Mouse (Mus musculus) spleen, adult 2 months (tissue): ENCODE results near the gene Hoxa4. TPM values are rescaled to one million over a fixed set of nuclear protein-coding genes. Genes with fewer than 3 reads are reported as not detected.

Source experiments
- DNase-seq, 2 experiments: peaks; one replicate each; pipeline versions ENCODE4 v3.0.0 to v3.0.0-alpha.2; 2012 to 2021; ENCODE audit warnings: low spot score in 2 of 2, low read depth in 1 of 2
- H3K27ac ChIP-seq: fragments of 200-500 bp; 2 replicates; pipeline ENCODE4 v1.5.1; 2012; ENCODE audit warnings: low read length, inconsistent platforms; ENCODE audit not compliant: insufficient read depth
- H3K27me3 ChIP-seq: fragments of 200-500 bp; 2 replicates; pipeline ENCODE4 v1.6.1; 2012; ENCODE audit warnings: mild to moderate bottlenecking, moderate library complexity, low read length, inconsistent platforms; ENCODE audit not compliant: control insufficient read depth, insufficient read depth
- H3K36me3 ChIP-seq: fragments of 200-500 bp; 2 replicates; pipeline ENCODE4 v1.6.1; 2012; ENCODE audit warnings: mild to moderate bottlenecking, low read length, inconsistent platforms; ENCODE audit not compliant: control insufficient read depth, insufficient read depth
- H3K4me1 ChIP-seq: fragments of 200-500 bp; 2 replicates; pipeline ENCODE4 v1.6.1; 2011; ENCODE audit warnings: inconsistent platforms; ENCODE audit not compliant: control insufficient read depth, insufficient read depth, insufficient read length
- H3K4me3 ChIP-seq: fragments of 200-500 bp; 2 replicates; pipeline ENCODE4 v1.5.1; 2011; ENCODE audit warnings: mild to moderate bottlenecking, inconsistent platforms; ENCODE audit not compliant: insufficient read depth, insufficient read length; ENCODE audit errors: extremely low read depth
- CTCF ChIP-seq: fragments of 200-500 bp; IDR thresholded peaks from 2 replicates; pipeline ENCODE4 v1.5.1; 2011; ENCODE audit warnings: mild to moderate bottlenecking, inconsistent platforms; ENCODE audit not compliant: insufficient read depth, insufficient read length, insufficient replicate concordance; ENCODE audit errors: extremely low read depth
- POLR2A ChIP-seq: fragments of 200-500 bp; IDR thresholded peaks from 2 replicates; pipeline ENCODE4 v1.6.1; 2011; ENCODE audit warnings: low read depth, low read length, inconsistent platforms
- WGBS: fragments of 180-500 bp; shearing (Covaris S2); methylation state at CpG from one replicate; pipeline ENCODE4 v1.1.7; 2018; 5-methylcytosine and 5-hydroxymethylcytosine counted together
- polyA plus RNA-seq: library from polyadenylated mRNA; depleted of rRNA; stranded (reverse); fragments of >200 nt; gene quantifications from 2 replicates; pipeline ENCODE4 v1.2.3, GENCODE M21; 2012

Gene Hoxa4
- polyA plus RNA-seq, 1 experiment, result 0.68 TPM

DNA sequence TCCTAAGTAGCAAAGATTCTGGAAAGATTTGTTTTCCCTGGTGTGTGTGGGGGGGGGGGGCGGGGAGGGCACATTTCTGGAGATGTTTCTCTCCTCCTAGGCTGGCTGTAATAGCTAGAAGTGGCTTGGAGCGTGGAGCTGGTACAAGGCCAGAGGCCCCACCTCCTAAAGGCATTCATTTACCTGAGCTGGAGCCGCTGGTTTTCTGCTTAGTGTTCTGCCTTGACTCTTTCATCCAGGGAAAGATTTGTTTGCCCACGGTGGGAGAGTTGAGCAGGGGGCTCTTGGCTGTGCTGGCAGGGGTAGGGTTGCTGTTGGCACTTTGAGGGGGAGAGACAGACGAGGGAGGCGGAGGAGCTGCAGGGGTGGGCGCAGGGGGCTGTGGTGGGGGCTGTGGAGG, 19.6 kb downstream of the Hoxa4 start:
- H3K27ac ChIP-seq, result no peak overlapping the region
- H3K27me3 ChIP-seq, result peaks cover 2% of the 10 kb centered on the region; the same call in 1 of the 2 replicates

DNA sequence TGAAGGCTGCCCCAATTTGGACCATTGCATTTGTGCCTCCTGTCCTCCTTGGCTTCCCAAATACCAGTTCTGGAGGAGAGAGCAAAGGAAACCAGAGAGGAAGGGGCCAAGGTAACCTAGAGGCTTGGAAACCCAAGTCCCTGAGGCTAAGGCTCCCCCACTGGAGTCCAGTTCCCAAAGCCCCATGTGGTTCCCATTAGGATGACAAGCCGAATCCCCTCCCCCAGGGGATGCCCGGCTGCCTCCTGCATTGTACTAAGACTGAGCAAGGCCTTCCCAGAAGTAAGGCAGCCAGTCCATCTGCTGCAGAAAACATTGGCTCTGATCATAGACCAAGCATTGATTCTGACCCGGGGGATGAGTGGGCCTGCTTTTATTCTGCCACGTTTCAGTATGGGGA, 20.2 kb downstream of the Hoxa4 start:
- 90% methylated on average over 4 of the region's 4 CpGs for WGBS

More for the DNA sequence above, 19.6 kb downstream of the Hoxa4 start:
- H3K4me1 ChIP-seq, result no peaks in the 10 kb centered on the region
- TF ChIP-seq POLR2A, result no peak
- TF ChIP-seq CTCF, result no peak
- no peak overlapping the region for H3K4me3 ChIP-seq
- H3K36me3 ChIP-seq, result no peaks in the 10 kb centered on the region
- no peak for DNase-seq
- WGBS, result 89% methylated on average over 7 of the region's 7 CpGs

DNA sequence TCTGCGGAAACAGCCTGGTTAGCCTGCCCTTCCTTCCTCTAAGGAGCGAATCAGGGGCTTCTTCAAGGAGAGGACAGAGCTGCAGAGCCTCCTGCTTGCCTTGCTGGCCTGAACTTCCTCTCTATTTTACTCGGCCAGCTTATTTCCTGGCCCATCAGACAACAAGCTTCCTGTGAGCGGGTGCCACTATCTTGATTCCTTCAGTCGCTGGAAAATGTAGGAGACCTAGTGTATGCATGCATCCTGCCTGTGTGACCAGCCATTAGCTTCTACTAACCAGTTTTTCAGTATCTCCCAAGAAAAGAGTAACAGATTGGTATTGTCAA, 20.7 kb downstream of the Hoxa4 start:
- DNase-seq, result no peak
- Histone ChIP-seq H3K4me1 (no peaks in the 10 kb centered on the region), H3K27me3 (peaks cover 4% of the 10 kb centered on the region; the same call in 1 of the 2 replicates), H3K36me3 (no peaks in the 10 kb centered on the region), H3K4me3 (no peak overlapping the region), H3K27ac (no peak overlapping the region; the same call in 1 of the 2 replicates)
- TF ChIP-seq CTCF, result no peak
- TF ChIP-seq POLR2A, result no peak
- 65% methylated on average over 5 of the region's 5 CpGs for WGBS

More for the DNA sequence above, 20.2 kb downstream of the Hoxa4 start:
- DNase-seq, result no peak
- peaks cover 4% of the 10 kb centered on the region; the same call in 1 of the 2 replicates for H3K27me3 ChIP-seq
- no peak overlapping the region for H3K4me3 ChIP-seq
- no peaks in the 10 kb centered on the region for H3K4me1 ChIP-seq
- no peak overlapping the region for H3K27ac ChIP-seq
- TF ChIP-seq CTCF, result no peak
- TF ChIP-seq POLR2A, result no peak
- no peaks in the 10 kb centered on the region for H3K36me3 ChIP-seq

DNA sequence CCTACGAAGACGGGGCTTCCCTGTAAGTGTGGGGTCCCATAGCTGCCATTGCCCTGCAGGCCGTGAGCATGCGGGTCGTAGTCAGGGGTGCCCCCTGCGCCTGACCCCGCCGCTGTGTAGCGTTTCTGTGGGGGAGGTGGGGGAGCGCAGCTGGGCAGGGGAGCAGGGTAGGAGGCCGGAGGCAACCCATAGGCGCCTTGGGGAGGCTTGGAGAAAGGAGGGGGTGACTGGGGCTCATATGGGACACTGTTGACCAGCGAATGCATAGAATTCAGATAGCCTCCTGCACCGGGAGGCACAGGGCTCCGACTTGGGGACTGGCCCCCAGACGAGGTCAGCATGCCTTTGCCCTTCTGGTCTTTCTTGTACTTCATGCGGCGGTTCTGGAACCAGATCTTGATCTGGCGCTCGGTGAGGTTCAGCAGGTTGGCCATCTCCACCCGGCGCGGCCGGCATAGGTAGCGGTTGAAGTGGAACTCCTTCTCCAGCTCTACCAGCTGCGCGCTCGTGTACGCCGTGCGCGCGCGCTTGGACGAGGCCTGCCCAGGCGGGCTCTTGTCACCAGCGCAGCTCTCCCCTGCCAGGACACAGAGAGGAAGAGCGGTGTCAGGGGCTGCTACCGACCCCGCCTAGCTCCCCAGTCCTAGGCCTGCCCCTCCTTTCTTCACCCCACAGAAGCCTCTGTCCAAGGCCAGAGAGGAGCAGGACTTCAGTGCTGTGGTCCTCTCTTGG, 21.2 kb downstream of the Hoxa4 start:
- Histone ChIP-seq H3K4me3 (no peak overlapping the region), H3K36me3 (no peaks in the 10 kb centered on the region), H3K27ac (no peak overlapping the region; the same call in 1 of the 2 replicates), H3K27me3 (0 out of 2 replicates have a peak, but pooled peaks cover 4% of the 10 kb centered on the region), H3K4me1 (no peaks in the 10 kb centered on the region)
- TF ChIP-seq POLR2A, result no peak
- no peak for TF ChIP-seq CTCF
- 85% methylated on average over 40 of the region's 40 CpGs for WGBS
- DNase-seq, result no peak

DNA sequence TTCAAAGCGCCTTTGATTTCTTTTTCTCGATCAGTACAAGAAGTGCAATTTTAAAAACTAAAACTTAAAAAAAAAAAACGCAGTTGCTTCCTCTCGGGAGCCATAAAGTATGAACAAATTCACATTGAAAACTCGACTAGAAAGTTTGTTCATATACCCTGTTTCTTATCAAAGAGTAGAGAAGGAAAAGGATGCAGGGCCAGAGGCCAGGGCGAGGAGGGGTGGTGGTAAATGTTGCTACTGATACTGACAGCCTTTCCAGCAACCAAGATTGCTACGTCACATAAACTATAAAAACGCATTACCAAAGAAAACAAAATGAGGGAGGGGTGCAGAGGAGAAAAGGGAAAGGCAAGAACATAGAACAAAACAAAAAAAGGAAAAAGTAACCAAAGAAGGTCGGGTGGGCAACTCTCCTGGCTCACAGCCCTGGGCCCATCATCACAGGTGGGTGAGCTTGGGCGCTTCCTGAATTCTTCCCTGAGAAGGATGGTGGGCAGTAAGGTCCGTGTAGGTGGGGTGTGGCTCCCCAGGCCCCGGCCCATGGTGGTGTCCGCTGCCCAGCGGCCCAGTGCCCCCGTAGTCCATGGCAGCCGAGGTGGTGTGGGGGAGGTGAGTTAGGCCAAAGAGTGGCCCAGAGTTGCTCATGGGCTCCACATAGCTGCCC, 21.9 kb downstream of the Hoxa4 start:
- H3K27me3 ChIP-seq, result 0 out of 2 replicates have a peak, but pooled peaks cover 4% of the 10 kb centered on the region
- WGBS, result 88% methylated on average over 16 of the region's 16 CpGs
- no peak overlapping the region for H3K4me3 ChIP-seq
- H3K4me1 ChIP-seq, result no peaks in the 10 kb centered on the region
- TF ChIP-seq CTCF (no peak), POLR2A (no peak)
- H3K27ac ChIP-seq, result no peak overlapping the region; the same call in 1 of the 2 replicates
- no peaks in the 10 kb centered on the region for H3K36me3 ChIP-seq
- no peak for DNase-seq

DNA sequence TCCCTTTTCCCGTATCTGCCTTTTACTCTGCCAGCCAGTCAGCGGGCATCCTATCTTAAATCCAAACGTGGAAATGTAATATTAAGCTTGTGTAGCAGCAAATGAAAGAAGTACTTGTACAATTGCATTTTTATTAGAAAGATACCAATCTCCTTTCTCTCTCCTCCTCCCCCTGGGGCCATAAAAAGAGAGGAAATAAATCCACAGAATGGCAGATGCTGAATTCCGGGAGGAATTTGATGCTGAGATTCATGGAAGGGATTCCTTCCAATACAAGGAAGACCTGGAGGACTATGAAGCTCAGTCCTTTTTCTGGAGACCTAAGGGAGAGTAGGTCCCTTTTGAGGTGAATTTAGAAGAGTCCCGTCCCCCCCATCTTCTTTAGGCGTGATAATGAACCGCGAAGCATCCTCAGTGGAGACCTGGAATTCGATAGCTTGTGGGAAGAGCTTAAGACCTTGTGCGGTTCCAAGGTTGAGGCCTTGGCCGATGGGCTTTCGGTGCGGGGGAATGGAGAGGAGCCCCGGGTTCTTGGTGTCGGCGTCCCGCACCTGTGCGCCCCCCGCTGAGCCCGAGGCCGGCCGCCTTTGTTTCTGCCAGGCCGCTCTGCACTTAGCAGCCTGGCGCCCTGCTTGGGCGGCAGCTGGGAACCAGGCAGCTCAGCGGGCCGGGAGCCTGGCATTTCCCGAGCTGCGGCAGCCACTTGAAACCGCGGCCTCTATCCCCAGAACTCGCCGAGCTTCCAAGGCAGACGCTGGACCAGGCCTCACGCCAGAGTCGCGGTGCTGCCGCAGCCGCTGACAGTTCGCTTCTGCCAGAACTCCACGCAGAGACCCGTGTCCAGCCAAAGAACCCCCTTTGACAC, 23.1 kb downstream of the Hoxa4 start:
- Histone ChIP-seq H3K27ac (no peak overlapping the region; the same call in 1 of the 2 replicates), H3K36me3 (no peaks in the 10 kb centered on the region), H3K27me3 (peaks cover 8% of the 10 kb centered on the region), H3K4me1 (no peaks in the 10 kb centered on the region), H3K4me3 (no peak overlapping the region)
- no peak for TF ChIP-seq CTCF
- no peak for TF ChIP-seq POLR2A
- no peak for DNase-seq
- 85% methylated on average over 42 of the region's 42 CpGs for WGBS
